Mouse (Mus musculus) forebrain, embryonic 11.5 days (tissue): ENCODE measurements around the gene Hspa8. TPM values are rescaled to one million over a fixed set of nuclear protein-coding genes. Genes with fewer than 3 reads are reported as not detected.
"Not testable (repeated sequence)": the region's sequence is repeated elsewhere in the genome, so short reads cannot be mapped to it uniquely, and the experiment has no call there.

ENCODE experiments used
- ATAC-seq: fragments of 200-750 bp; cut with Nextera tagmentation; replicated peaks from 2 replicates; pipeline ENCODE4 v1.8.0; 2017; ENCODE audit warnings: moderate TSS enrichment; ENCODE audit not compliant: low FRiP score
- DNase-seq: peaks from one replicate; pipeline ENCODE4 v3.0.0-alpha.2; 2017; ENCODE audit warnings: low spot score
- H3K27ac ChIP-seq: fragments of 300-500 bp; sonication (generic); 2 replicates; pipeline ENCODE4 v1.5.1; 2014; ENCODE audit warnings: low read depth, low read length
- H3K27me3 ChIP-seq: fragments of 300-500 bp; sonication (generic); 2 replicates; pipeline ENCODE4 v1.6.1; 2014; ENCODE audit warnings: mild to moderate bottlenecking, low read length, mixed read lengths; ENCODE audit not compliant: control insufficient read depth, insufficient read depth
- H3K36me3 ChIP-seq: fragments of 300-500 bp; sonication (generic); 2 replicates; pipeline ENCODE4 v1.6.1; 2014; ENCODE audit warnings: mild to moderate bottlenecking, low read length, moderate library complexity, mixed read lengths; ENCODE audit not compliant: control insufficient read depth, insufficient read depth
- H3K4me1 ChIP-seq: fragments of 300-500 bp; sonication (generic); replicated peaks from 2 replicates; pipeline ENCODE4 v1.6.1; 2014; ENCODE audit warnings: low read length, mixed read lengths; ENCODE audit not compliant: control insufficient read depth, insufficient read depth
- H3K4me2 ChIP-seq: fragments of 300-500 bp; sonication (generic); 2 replicates; pipeline ENCODE4 v1.6.1; 2014; ENCODE audit warnings: low read depth, mild to moderate bottlenecking, low read length, moderate library complexity, mixed read lengths; ENCODE audit not compliant: severe bottlenecking
- H3K4me3 ChIP-seq: fragments of 300-500 bp; sonication (generic); 2 replicates; pipeline ENCODE4 v1.5.1; 2014; ENCODE audit warnings: low read depth, low read length
- H3K9ac ChIP-seq: fragments of 300-500 bp; sonication (generic); 2 replicates; pipeline ENCODE4 v1.6.1; 2014; ENCODE audit warnings: low read length
- H3K9me3 ChIP-seq: fragments of 300-500 bp; sonication (generic); 2 replicates; pipeline ENCODE4 v1.6.1; 2016; ENCODE audit warnings: low read length, mixed read lengths; ENCODE audit not compliant: control insufficient read depth
- WGBS: fragments of 180-500 bp; shearing (Covaris S2); extraction: QIAGEN DNeasy Blood & Tissue Kit; methylation state at CpG from one replicate; pipeline ENCODE4 v1.1.7; 2014; 5-methylcytosine and 5-hydroxymethylcytosine counted together
- polyA plus RNA-seq: library from polyadenylated mRNA; unstranded; fragments of >200 nt; fragmentation: Nextera tagmentation; extraction: Ambion mirVana; gene quantifications from 2 replicates; pipeline ENCODE4 v1.2.1, GENCODE M21; 2014

Hspa8 gene
- polyA plus RNA-seq, 1 experiment from 2014 or later = 3,614 TPM

DNA sequence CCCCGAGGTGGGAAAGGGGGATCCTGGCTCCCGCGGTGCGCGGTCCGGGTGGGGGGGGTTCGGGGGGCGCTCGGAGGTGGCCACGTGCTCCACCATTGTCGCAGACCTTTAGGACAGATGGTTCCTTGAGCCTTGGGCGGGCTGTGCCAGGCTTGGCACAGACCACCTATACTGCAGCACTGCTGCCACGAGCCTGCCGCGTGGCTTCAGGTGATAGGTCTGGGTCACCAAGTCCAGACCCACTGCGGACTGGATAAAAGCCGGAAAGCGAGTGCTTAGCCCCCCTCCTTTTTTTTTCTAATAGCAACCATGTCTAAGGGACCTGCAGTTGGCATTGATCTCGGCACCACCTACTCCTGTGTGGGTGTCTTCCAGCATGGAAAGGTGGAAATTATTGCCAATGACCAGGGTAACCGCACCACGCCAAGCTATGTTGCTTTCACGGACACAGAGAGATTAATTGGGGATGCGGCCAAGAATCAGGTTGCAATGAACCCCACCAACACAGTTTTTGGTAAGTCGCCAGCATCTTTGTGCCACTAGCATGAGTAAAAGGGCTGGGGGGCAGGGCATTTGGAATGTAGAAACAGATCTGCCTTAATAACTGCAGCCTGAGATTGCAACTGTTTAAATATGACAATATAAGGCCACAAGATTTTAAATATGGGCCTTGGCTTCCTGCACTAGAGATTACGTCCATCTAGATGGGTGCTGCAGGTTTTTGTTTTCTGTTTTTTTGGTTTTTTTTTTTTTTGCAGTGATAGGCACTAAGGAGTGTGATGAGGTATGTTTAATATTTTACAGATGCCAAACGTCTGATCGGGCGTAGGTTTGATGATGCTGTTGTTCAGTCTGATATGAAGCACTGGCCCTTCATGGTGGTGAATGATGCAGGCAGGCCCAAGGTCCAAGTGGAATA is 1.1 kb downstream of the Hspa8 start:
- H3K36me3 ChIP-seq = peaks cover 10% of the 10 kb centered on the region
- under 1% methylated on average over 28 of the region's 28 CpGs for WGBS
- peak overlapping the region; percentile 90 for H3K27ac ChIP-seq
- H3K4me2 ChIP-seq = peak overlapping the region; percentile 85
- H3K9ac ChIP-seq = peak overlapping the region; percentile 100
- DNase-seq = peak; percentile 56
- H3K4me1 ChIP-seq, H3K27me3 ChIP-seq, H3K9me3 ChIP-seq: not testable (repeated sequence)
- H3K4me3 ChIP-seq = peak overlapping the region; percentile 100
- ATAC-seq = peak; percentile 19

DNA sequence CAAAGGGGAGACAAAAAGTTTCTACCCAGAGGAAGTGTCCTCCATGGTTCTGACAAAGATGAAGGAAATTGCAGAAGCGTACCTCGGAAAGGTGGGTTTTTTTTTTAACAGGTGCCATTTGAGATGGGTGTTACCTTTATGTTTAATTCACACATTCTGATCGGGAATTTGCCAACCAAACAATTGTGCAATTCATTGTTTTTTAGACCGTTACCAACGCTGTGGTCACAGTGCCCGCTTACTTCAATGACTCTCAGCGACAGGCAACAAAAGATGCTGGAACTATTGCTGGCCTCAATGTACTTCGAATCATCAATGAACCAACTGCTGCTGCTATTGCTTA is 1.7 kb downstream of the Hspa8 start:
- WGBS = 4% methylated on average over 8 of the region's 8 CpGs
- not testable (repeated sequence) for H3K4me1 ChIP-seq, ATAC-seq, H3K9me3 ChIP-seq, DNase-seq, H3K27me3 ChIP-seq, H3K27ac ChIP-seq
- Histone ChIP-seq H3K4me3 (peak overlapping the region; percentile 100), H3K36me3 (peaks cover 10% of the 10 kb centered on the region), H3K9ac (peak overlapping the region; percentile 100), H3K4me2 (peak overlapping the region; percentile 85)

DNA sequence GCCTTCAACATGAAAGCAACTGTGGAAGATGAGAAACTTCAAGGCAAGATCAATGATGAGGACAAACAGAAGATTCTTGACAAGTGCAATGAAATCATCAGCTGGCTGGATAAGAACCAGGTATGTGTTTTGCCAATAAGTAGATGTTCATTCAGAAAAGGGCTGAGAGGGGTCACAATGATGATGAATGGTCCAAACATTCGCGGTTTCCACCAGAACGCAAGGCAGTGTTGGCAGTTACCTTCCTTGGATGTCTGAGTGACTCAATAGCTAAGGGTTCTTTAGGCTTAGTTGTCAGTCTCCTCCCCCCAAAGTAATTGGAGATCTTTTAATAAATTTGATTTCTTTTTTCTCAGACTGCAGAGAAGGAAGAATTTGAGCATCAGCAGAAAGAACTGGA is 3.8 kb downstream of the Hspa8 start:
- not testable (repeated sequence) for H3K27me3 ChIP-seq, H3K27ac ChIP-seq, H3K4me3 ChIP-seq, ATAC-seq, DNase-seq, H3K9me3 ChIP-seq, H3K9ac ChIP-seq
- peaks cover 16% of the 10 kb centered on the region; the same call in 1 of the 2 replicates for H3K4me1 ChIP-seq
- 72% methylated on average over 3 of the region's 3 CpGs for WGBS
- peaks cover 10% of the 10 kb centered on the region for H3K36me3 ChIP-seq
- 0 out of 2 replicates have a peak overlapping the region, but pooled peaks have one; percentile 31 for H3K4me2 ChIP-seq

DNA sequence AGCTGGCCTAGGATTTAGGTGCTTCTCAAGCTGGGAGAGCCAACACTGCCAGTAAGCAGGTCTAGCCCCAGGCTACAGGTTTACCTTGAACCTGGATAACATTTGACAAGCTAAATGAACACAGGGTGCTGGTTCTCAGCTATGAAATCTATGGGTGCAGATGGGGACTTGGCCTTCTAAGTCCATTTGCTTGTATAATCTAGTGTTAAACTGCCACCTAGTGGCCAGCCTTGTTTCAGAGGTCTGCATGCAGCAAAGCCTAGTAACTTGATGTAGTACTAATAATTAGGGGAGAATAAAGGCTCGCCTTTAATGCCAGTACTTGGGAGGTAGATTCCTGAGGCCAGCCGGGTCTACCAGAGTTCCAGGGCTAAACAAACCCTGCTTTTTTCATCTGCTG is 4.5 kb downstream of the Hspa8 start:
- Histone ChIP-seq H3K9me3 (no peaks in the 10 kb centered on the region), H3K27ac (no peak overlapping the region), H3K9ac (no peak overlapping the region; the same call in 1 of the 2 replicates), H3K36me3 (peaks cover 10% of the 10 kb centered on the region), H3K4me1 (peaks cover 14% of the 10 kb centered on the region; the same call in 1 of the 2 replicates), H3K4me2 (peak overlapping the region; percentile 18; the same call in 1 of the 2 replicates), H3K27me3 (no peaks in the 10 kb centered on the region), H3K4me3 (0 out of 2 replicates have a peak overlapping the region, but pooled peaks have one; percentile 2)
- 35% methylated on average over 2 of the region's 2 CpGs for WGBS
- peak; percentile 79 for DNase-seq
- no peak for ATAC-seq

DNA sequence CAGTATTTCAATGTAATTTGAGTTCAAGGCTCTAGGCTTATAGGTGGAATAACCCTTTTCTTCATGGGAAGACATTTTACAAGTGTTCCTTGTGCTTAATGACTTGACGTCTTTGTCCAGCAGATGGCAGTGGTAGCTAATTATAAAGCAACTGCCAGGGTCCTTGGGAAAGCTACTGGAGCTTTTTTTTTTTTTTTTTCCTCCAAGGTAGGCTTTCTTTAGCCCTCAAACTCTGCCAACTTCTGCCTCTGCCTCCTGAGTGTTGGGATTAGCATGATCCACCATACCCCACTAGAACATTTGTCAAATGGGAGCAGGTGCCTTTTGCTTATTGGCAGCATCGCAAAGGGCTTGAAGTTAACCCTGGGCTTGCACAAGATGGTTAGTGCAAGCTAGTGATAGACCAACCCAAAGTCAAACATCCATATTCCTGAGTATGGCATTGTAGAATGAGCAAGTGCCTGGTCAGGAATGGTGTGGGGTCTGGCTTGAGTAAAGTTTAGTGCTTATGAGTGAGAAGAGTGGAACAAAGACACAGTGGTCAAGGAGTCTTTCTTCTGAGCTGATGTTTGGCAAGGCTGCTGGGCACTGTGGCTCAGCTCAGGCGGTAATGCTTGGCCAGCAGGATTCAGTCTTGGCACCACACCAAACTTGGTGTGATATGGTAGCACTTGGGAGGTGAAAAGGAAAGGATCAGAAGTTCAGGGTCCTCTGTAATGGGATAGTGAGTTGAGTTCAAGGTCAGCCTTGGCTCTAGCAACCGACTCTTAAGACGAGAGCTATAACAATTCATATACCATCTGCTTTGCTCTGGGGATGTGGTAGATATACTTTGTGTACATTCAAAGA is 5.9 kb downstream of the Hspa8 start:
- Histone ChIP-seq H3K27me3 (no peaks in the 10 kb centered on the region), H3K9me3 (no peaks in the 10 kb centered on the region), H3K4me3 (no peak overlapping the region), H3K4me2 (no peak overlapping the region), H3K27ac (peak overlapping the region; percentile 33; the same call in 1 of the 2 replicates), H3K36me3 (peaks cover 10% of the 10 kb centered on the region), H3K4me1 (peaks cover 14% of the 10 kb centered on the region; the same call in 1 of the 2 replicates), H3K9ac (no peak overlapping the region)
- 31% methylated on average over 5 of the region's 5 CpGs for WGBS
- ATAC-seq (peak; percentile 35), DNase-seq (peak; percentile 61)

DNA sequence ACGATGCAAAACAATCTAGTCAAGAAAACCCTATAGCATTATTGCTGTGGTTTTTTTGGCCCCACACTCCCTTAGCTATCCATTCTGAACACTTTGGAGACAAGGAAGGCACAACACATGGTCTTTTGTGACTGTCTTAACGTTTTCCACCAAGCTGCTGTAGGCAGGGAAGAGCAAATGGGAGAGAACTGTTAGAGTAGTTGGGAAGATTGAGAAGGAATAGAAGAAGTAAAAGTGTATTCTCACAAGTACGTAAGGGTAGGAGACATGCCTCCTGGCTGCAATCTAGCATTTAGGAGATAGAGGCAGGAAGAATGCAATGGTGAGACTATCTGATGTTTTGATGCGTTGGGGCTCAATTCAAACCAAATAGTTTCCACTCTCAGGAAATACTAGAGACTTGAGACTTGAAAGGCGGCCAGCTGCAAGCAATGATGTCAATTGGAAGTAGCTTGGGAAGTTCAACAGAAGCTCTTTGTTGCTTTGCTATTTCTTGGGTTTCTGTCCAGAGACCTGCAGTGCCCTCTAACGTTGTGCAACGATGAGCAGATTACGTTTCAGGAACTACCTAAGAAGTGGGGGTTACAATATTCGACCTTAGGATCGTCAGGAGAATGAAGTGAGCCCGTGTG is 6.6 kb downstream of the Hspa8 start:
- 35% methylated on average over 11 of the region's 11 CpGs for WGBS
- Histone ChIP-seq H3K9ac (no peak overlapping the region), H3K4me2 (no peak overlapping the region), H3K4me3 (no peak overlapping the region), H3K27ac (peak overlapping the region; percentile 33; the same call in 1 of the 2 replicates), H3K36me3 (peaks cover 10% of the 10 kb centered on the region), H3K4me1 (peaks cover 14% of the 10 kb centered on the region; the same call in 1 of the 2 replicates), H3K9me3 (no peaks in the 10 kb centered on the region), H3K27me3 (no peaks in the 10 kb centered on the region)
- no peak for DNase-seq
- peak; percentile 5; the same call in 1 of the 2 replicates for ATAC-seq

DNA sequence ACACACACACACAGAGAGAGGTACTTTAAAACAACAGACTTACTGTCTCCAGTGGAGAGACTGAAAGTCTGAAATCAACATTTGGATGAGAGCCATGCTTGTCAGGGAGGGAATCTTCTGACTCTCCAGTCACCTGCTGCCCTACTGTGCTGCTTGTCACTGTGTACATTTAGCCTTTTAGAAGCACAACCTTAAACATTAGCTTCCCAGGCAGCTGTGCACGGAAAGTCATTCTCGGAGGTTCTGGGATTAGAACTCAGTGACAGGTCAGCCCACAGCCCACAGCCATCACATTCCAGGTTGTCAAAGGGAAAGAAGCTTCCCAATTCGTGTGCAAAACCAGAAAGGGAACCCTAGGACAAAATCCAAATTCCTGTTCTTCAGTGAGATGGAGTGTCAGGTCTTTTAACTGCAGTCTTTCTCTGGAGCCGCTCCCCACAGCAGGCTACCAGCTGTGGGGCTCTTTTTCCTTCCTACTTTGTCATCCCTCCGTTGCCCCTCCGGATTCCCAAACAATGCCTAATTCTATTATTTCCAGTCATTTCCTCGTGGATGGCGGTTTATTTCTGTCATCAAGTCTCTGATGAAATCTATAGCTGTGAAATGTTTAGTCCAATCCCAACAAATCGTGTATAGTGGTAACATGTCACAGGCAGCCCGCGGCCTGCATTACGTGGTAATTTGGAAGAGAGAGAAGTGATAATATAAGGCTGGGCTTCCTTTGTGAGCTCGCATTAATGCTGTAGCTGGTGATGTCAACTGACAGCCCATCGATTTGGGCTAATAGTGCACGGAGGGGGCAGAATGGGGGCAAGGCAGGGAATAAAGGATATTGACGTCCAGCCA is 7.5 kb downstream of the Hspa8 start:
- no peak overlapping the region for H3K4me2 ChIP-seq
- H3K9ac ChIP-seq = no peak overlapping the region
- H3K9me3 ChIP-seq = no peaks in the 10 kb centered on the region
- no peak overlapping the region for H3K4me3 ChIP-seq
- 22% methylated on average over 16 of the region's 16 CpGs for WGBS
- H3K4me1 ChIP-seq = peaks cover 14% of the 10 kb centered on the region; the same call in 1 of the 2 replicates
- peaks cover 10% of the 10 kb centered on the region for H3K36me3 ChIP-seq
- ATAC-seq = 0 out of 2 replicates have a peak, but pooled peaks have one; percentile 14
- H3K27me3 ChIP-seq = no peaks in the 10 kb centered on the region
- DNase-seq = no peak
- peak overlapping the region; percentile 39; the same call in 1 of the 2 replicates for H3K27ac ChIP-seq
